Mouse (Mus musculus) embryonic facial prominence, embryonic 10.5 days (tissue): Measurements from ENCODE around the gene Zbtb20. TPM values are rescaled to one million over a fixed set of nuclear protein-coding genes. Genes with fewer than 3 reads are reported as not detected.

Source experiments
- DNase-seq: peaks from one replicate; pipeline ENCODE4 v3.0.0-alpha.2; 2017; ENCODE audit warnings: low spot score
- H3K27ac ChIP-seq: fragments of 300-500 bp; sonication (generic); replicated peaks from 2 replicates; pipeline ENCODE4 v1.5.1; 2016; ENCODE audit warnings: mild to moderate bottlenecking
- H3K27me3 ChIP-seq: fragments of 300-500 bp; sonication (generic); replicated peaks from 2 replicates; pipeline ENCODE4 v1.6.1; 2016; ENCODE audit warnings: low read depth, mild to moderate bottlenecking; ENCODE audit not compliant: poor library complexity, severe bottlenecking
- H3K36me3 ChIP-seq: fragments of 300-500 bp; sonication (generic); replicated peaks from 2 replicates; pipeline ENCODE4 v1.6.1; 2016; ENCODE audit warnings: mild to moderate bottlenecking, moderate library complexity
- H3K4me1 ChIP-seq: fragments of 300-500 bp; sonication (generic); 2 replicates; pipeline ENCODE4 v1.6.1; 2016
- H3K4me3 ChIP-seq: fragments of 300-500 bp; sonication (generic); 2 replicates; pipeline ENCODE4 v1.5.1; 2016; ENCODE audit warnings: mild to moderate bottlenecking, moderate library complexity
- H3K9me3 ChIP-seq: fragments of 300-500 bp; sonication (generic); 2 replicates; pipeline ENCODE4 v1.6.1; 2016; ENCODE audit warnings: mild to moderate bottlenecking
- WGBS: fragments of 180-500 bp; shearing (Covaris S2); methylation state at CpG from one replicate; pipeline ENCODE4 v1.1.7; 2016; 5-methylcytosine and 5-hydroxymethylcytosine counted together
- polyA plus RNA-seq: library from polyadenylated mRNA; unstranded; fragments of >200 nt; fragmentation: Nextera tagmentation; extraction: Ambion mirVana; gene quantifications from 2 replicates; pipeline ENCODE4 v1.2.1, GENCODE M21; 2016

The Zbtb20 gene
- polyA plus RNA-seq, 1 experiment from 2014 or later: 20.1 TPM

GRCm38 (mm10) chr16:42876021-42877000 is 630 bp downstream of the Zbtb20 start:
- H3K9me3 ChIP-seq: no peaks in the 10 kb centered on the region
- DNase-seq: peak; percentile 13
- no peaks in the 10 kb centered on the region for H3K36me3 ChIP-seq
- peak overlapping the region; percentile 73 for H3K4me3 ChIP-seq
- peak overlapping the region; percentile 97 for H3K27ac ChIP-seq
- under 1% methylated on average over 62 of the region's 62 CpGs for WGBS
- H3K27me3 ChIP-seq: no peaks in the 10 kb centered on the region
- H3K4me1 ChIP-seq: peaks cover 22% of the 10 kb centered on the region

- Histone ChIP-seq H3K36me3 (no peaks in the 10 kb centered on the region), H3K4me1 (peaks cover 13% of the 10 kb centered on the region), H3K4me3 (no peak overlapping the region), H3K9me3 (no peaks in the 10 kb centered on the region), H3K27me3 (no peaks in the 10 kb centered on the region), H3K27ac (no peak overlapping the region)
- DNase-seq: no peak
- 78% methylated on average over 3 of the region's 3 CpGs for WGBS
These were observed 4.4 kb downstream of the Zbtb20 start for GRCm38 (mm10) chr16:42880046-42880445.

GRCm38 (mm10) chr16:42885538-42885937 is 9.9 kb downstream of the Zbtb20 start:
- peaks cover 17% of the 10 kb centered on the region for H3K4me1 ChIP-seq
- no peaks in the 10 kb centered on the region for H3K9me3 ChIP-seq
- DNase-seq: peak; percentile 52
- no peaks in the 10 kb centered on the region for H3K27me3 ChIP-seq
- 46% methylated on average over 2 of the region's 2 CpGs for WGBS
- H3K36me3 ChIP-seq: no peaks in the 10 kb centered on the region
- H3K4me3 ChIP-seq: no peak overlapping the region
- H3K27ac ChIP-seq: peak overlapping the region; percentile 16

GRCm38 (mm10) chr16:42885964-42886363 is 10.3 kb downstream of the Zbtb20 start:
- DNase-seq: no peak
- 80% methylated on average over 7 of the region's 7 CpGs for WGBS
- peak overlapping the region; percentile 16; the same call in 1 of the 2 replicates for H3K27ac ChIP-seq

GRCm38 (mm10) chr16:42897125-42897693 is 21.5 kb downstream of the Zbtb20 start:
- Histone ChIP-seq H3K4me3 (no peak overlapping the region), H3K36me3 (no peaks in the 10 kb centered on the region), H3K27me3 (no peaks in the 10 kb centered on the region), H3K4me1 (no peaks in the 10 kb centered on the region), H3K27ac (no peak overlapping the region), H3K9me3 (no peaks in the 10 kb centered on the region)
- WGBS: 87% methylated on average over 3 of the region's 3 CpGs
- no peak for DNase-seq

More at GRCm38 (mm10) chr16:42885964-42886363, 10.3 kb downstream of the Zbtb20 start:
- no peaks in the 10 kb centered on the region for H3K9me3 ChIP-seq
- H3K4me3 ChIP-seq: no peak overlapping the region
- H3K36me3 ChIP-seq: no peaks in the 10 kb centered on the region
- peaks cover 17% of the 10 kb centered on the region for H3K4me1 ChIP-seq
- no peaks in the 10 kb centered on the region for H3K27me3 ChIP-seq

GRCm38 (mm10) chr16:42900328-42900727 is 24.6 kb downstream of the Zbtb20 start:
- H3K27me3 ChIP-seq: no peaks in the 10 kb centered on the region
- no peaks in the 10 kb centered on the region for H3K9me3 ChIP-seq
- H3K36me3 ChIP-seq: no peaks in the 10 kb centered on the region
- 82% methylated on average over 1 of the region's 1 CpGs for WGBS
- no peaks in the 10 kb centered on the region for H3K4me1 ChIP-seq
- no peak for DNase-seq
- no peak overlapping the region for H3K4me3 ChIP-seq
- H3K27ac ChIP-seq: no peak overlapping the region

- Histone ChIP-seq H3K4me3 (peak overlapping the region; percentile 30; the same call in 1 of the 2 replicates), H3K9me3 (no peaks in the 10 kb centered on the region), H3K36me3 (no peaks in the 10 kb centered on the region), H3K4me1 (peaks cover 12% of the 10 kb centered on the region), H3K27ac (peak overlapping the region; percentile 79), H3K27me3 (no peaks in the 10 kb centered on the region)
- 43% methylated on average over 4 of the region's 4 CpGs for WGBS
- no peak for DNase-seq
These were observed 31.6 kb downstream of the Zbtb20 start for GRCm38 (mm10) chr16:42907283-42907701.

GRCm38 (mm10) chr16:42908381-42908780 is 32.7 kb downstream of the Zbtb20 start:
- Histone ChIP-seq H3K4me1 (peaks cover 12% of the 10 kb centered on the region), H3K9me3 (no peaks in the 10 kb centered on the region), H3K27ac (no peak overlapping the region), H3K27me3 (no peaks in the 10 kb centered on the region), H3K4me3 (no peak overlapping the region), H3K36me3 (no peaks in the 10 kb centered on the region)
- no peak for DNase-seq

GRCm38 (mm10) chr16:42908896-42909295 is 33.2 kb downstream of the Zbtb20 start:
- Histone ChIP-seq H3K27ac (no peak overlapping the region), H3K4me1 (peaks cover 12% of the 10 kb centered on the region), H3K27me3 (no peaks in the 10 kb centered on the region), H3K9me3 (no peaks in the 10 kb centered on the region), H3K36me3 (no peaks in the 10 kb centered on the region), H3K4me3 (no peak overlapping the region)
- WGBS: 78% methylated on average over 5 of the region's 5 CpGs
- no peak for DNase-seq

- no peaks in the 10 kb centered on the region for H3K9me3 ChIP-seq
- no peaks in the 10 kb centered on the region for H3K36me3 ChIP-seq
- H3K4me3 ChIP-seq: no peak overlapping the region
- WGBS: 44% methylated on average over 4 of the region's 4 CpGs
- DNase-seq: no peak
- peaks cover 12% of the 10 kb centered on the region for H3K4me1 ChIP-seq
- no peak overlapping the region for H3K27ac ChIP-seq
- no peaks in the 10 kb centered on the region for H3K27me3 ChIP-seq
These were observed 34.3 kb downstream of the Zbtb20 start for GRCm38 (mm10) chr16:42910016-42910415.

GRCm38 (mm10) chr16:42910716-42911115 is 35.0 kb downstream of the Zbtb20 start:
- Histone ChIP-seq H3K4me3 (no peak overlapping the region), H3K27ac (no peak overlapping the region), H3K9me3 (no peaks in the 10 kb centered on the region), H3K4me1 (peaks cover 12% of the 10 kb centered on the region), H3K36me3 (no peaks in the 10 kb centered on the region), H3K27me3 (no peaks in the 10 kb centered on the region)
- WGBS: 70% methylated on average over 3 of the region's 3 CpGs
- no peak for DNase-seq

GRCm38 (mm10) chr16:42911326-42911725 is 35.6 kb downstream of the Zbtb20 start:
- no peaks in the 10 kb centered on the region for H3K36me3 ChIP-seq
- no peak for DNase-seq
- H3K9me3 ChIP-seq: no peaks in the 10 kb centered on the region
- 86% methylated on average over 4 of the region's 4 CpGs for WGBS
- no peak overlapping the region for H3K4me3 ChIP-seq
- H3K4me1 ChIP-seq: peaks cover 12% of the 10 kb centered on the region
- no peak overlapping the region for H3K27ac ChIP-seq
- no peaks in the 10 kb centered on the region for H3K27me3 ChIP-seq

GRCm38 (mm10) chr16:42911815-42912214 is 36.1 kb downstream of the Zbtb20 start:
- Histone ChIP-seq H3K4me1 (peaks cover 12% of the 10 kb centered on the region), H3K4me3 (no peak overlapping the region), H3K36me3 (no peaks in the 10 kb centered on the region), H3K27ac (no peak overlapping the region), H3K27me3 (no peaks in the 10 kb centered on the region), H3K9me3 (no peaks in the 10 kb centered on the region)
- DNase-seq: no peak
- WGBS: 79% methylated on average over 5 of the region's 5 CpGs
